Mouse (Mus musculus) colon, adult 2 months (tissue): ENCODE measurements around the gene Pias4. TPM values are rescaled to one million over a fixed set of nuclear protein-coding genes. Genes with fewer than 3 reads are reported as not detected.

Experiments used
- polyA plus RNA-seq: library from polyadenylated mRNA; depleted of rRNA; stranded (reverse); fragments of >200 nt; gene quantifications from 2 replicates; pipeline ENCODE4 v1.2.3, GENCODE M21; 2012; rRNA removed

Gene Pias4
- polyA plus RNA-seq: 55.8 and 61.5 TPM in 2 replicates

GRCm38 (mm10) chr10:81167200-81168086 lies at the start of gene Pias4:
Pias4 (minus strand) TSS chr10:81167923.

DNA sequence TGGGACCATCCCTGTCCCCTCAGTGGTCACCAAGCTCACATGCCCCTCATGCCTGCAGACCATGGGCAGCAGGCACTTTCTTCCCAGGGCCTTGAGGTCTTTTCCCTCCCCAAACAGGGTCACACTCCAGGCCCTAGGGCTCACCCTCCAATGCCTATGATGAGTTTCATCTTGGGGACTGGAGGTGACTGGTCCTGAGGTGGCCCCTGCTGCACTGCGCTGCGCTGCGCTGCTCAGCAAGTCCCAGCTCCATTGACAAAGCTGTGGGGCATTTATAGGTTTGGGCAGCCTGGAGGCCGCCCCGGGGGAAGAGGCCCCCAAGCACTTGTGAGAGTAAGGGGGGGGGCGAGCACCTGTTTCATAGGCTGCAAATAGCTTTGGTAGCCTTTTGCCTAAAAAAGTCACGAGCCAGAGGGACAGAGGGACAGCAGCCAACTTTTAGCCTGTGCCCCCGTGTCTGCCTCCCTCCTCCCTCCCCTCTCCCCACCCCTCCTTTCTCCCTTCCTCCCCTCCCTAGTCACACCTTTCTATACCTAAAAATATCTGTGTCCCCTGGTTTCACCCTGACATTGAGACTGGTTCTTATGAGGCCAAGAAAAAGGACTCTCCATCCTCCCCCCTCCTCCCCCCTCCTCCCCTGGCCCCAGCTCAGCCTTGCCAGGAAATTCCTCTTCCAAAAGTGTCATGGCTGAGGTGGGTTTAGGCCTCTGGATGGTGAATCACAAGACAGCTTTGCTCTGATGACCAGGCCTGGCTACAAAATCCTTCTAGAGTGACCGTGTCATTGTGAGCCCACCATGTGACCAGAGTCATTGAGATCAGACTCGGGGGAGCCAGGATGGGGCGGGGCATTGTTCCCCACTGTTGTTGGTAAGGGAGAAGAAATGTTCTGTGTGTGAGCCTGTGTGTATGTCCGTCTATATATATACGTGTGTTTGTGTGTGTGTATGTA lies 34.4 kb upstream of the Pias4 start, which contains the start of gene Nmrk2:
Nmrk2 (minus strand) TSS at position 245 of the 952 bp plus-strand sequence.

DNA sequence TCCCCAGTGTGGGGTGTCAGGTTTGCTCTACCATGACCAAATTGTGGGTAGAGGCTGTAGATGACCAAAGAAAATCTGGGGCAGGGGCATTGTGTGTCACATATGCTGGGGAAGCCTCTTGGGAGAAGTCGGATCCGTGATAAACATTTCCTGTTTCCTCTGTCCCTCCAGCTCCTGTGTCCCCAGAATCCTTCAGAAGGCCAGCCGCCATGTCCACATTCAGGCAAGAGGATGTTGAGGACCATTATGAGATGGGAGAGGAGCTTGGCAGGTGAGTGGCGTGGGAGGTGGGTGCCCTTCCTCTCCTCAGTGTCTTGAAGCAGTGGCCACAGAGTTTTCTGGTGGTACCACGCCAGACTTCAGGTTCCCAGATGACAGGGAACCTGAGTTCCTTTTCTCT lies 16.1 kb upstream of the Pias4 start, which contains the start of gene 4930442H23Rik:
4930442H23Rik (minus strand) TSS at position 45 of the 400 bp plus-strand sequence.

DNA sequence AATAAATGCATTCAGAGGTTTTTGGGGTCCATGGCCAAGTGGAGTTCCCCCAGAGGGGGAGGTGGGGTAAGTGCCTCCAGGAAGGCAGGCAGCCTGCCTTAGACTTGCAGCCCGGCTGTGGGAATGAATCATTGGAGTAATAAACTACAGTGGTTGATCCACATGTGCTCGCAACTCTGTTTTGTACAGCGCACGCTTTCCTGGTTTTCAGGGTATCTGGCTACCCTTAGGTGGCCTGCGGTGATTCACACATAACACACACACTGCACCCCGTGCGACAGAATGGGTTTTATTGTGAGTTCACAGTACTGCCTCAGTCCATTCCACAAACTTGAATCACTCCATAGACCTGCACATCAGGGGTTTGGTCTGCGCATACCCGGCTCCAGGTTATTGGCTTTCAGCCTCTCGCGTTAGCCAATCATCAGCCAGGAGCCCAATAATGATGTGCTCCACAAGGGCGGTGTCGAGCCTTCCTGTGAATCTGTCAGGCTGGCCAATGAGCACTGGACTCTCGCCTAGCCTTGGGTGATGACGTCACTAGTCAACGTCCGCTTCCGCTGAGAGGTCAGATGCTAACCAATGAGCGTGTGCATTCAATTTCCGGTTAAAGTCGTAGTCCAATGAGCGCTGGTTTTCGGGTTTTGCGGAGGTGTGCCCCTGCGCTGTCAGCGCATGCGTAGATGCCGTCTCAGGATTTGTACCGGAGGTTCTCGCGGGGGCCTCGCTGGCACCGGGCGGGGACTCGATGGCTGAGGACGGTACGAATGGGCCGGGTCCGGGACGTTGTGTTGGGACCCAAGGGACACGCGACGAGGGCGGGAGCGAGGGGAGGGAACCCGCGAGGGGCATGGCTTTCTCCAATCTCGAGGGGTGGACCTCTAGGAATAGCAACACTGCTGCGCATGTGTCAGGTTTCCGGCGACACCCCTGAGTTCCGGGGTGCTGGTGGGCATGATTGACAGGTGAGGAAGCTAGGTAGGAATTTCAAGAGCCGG lies 14.9 kb upstream of the Pias4 start, which contains the start of gene Dapk3:
Dapk3 (plus strand) TSS at position 670 of the 998 bp plus-strand sequence.

DNA sequence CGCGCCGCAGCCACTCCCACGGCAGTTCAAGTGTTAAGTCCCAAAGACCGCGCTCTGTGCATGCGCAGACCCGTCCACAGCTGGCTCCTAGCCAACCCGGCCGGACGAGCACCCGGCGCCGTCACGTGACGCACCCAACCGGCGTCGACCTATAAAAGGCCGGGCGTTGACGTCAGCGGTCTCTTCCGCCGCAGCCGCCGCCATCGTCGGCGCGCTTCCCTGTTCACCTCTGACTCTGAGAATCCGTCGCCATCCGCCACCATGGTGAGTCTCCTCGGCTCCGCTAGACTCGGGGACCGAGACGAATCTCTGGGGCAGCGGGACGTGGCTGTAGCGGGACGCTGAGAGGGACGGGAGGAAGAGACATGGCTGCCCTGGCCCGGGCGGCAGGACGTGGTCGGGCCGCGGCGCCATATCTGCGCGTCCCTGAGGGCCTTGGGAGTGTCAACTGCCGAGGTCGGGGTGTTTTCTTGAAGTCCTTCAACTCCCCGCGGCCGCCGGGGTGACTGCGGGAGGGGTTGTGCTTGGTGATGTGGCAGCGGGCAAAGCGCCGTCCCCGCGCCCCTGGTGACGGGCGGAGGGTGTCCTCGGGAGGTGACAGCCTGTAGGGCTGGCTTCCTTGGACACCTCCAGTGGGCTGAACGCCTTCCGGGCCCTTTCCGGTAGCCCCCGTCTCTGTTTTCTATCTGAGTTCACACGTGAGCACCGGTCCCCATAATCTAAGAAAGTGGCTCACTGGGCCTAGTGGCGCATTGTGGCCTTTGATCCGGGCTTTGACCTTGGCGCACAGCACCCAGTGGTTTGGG lies 8.9 kb upstream of the Pias4 start, which contains the start of gene Eef2:
Eef2 (plus strand) TSS at position 166 of the 806 bp plus-strand sequence.

DNA sequence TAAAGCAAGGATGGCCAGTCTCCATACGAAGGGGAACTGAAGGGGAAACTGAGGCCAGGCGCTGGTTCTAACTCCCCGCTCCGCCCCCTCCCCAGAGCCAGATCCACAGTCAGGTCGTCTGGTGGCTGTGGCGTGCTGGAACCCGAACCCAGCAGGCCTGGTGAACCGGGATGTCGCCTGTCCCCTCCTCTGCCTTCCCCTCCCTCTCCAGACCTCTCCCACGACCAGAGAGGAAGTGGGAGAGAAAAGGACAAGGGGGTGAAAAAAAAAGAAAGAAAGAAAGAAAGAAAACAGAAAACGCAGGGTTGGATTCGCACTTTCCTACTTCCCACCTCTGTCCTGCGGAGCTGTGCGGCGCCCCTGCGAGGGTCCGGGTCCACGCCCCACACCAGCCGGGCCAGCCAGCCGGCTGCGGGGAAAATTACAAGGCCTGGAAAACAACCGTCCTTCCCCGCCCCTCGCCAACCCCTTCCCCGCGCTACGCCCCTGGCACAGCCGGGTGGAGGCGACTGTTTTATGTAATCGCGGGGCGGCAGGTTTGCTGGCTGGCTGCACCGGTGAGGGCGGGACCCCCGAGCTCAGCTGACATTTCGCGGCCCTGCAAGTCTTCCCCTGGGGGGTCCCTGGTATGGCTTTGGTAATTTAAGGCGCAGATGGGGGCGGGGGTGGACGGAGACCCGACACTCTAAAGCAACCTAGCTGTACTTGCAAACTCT lies 32.6 kb downstream of the Pias4 start, which contains the start of gene Zbtb7a:
Zbtb7a (plus strand) TSS at position 255 of the 716 bp plus-strand sequence.

GRCm38 (mm10) chr10:81105565-81106112 lies 62.1 kb downstream of the Pias4 start, which contains the start of gene Map2k2:
Map2k2 (plus strand) TSS chr10:81105915.

Other genes starting within 250 kb of the Pias4 start
- gene Lmnb2, start 249.7 kb downstream of the Pias4 start, polyA plus RNA-seq: 42.0 and 44.6 TPM in 2 replicates
- 28.3 and 29.6 TPM in 2 replicates for gene Gadd45b, start 237.8 kb downstream of the Pias4 start, polyA plus RNA-seq
- gene Gng7, start 153.0 kb downstream of the Pias4 start, polyA plus RNA-seq: 1.2 and 1.7 TPM in 2 replicates
- gene Diras1, start 142.3 kb downstream of the Pias4 start, polyA plus RNA-seq: 0.54 and 0.86 TPM in 2 replicates
- 43.7 and 44.3 TPM in 2 replicates for gene Slc39a3, start 130.5 kb downstream of the Pias4 start, polyA plus RNA-seq
- 211 and 238 TPM in 2 replicates for gene Sgta, start 107.7 kb downstream of the Pias4 start, polyA plus RNA-seq
- gene Thop1, start 97.9 kb downstream of the Pias4 start, polyA plus RNA-seq: 58.4 and 62.8 TPM in 2 replicates
- 4.2 and 6.2 TPM in 2 replicates for gene Creb3l3, start 69.0 kb downstream of the Pias4 start, polyA plus RNA-seq
- gene Map2k2, start 62.0 kb downstream of the Pias4 start, polyA plus RNA-seq: 322 and 325 TPM in 2 replicates
- gene Zbtb7a, start 32.7 kb downstream of the Pias4 start, polyA plus RNA-seq: 243 and 284 TPM in 2 replicates
- gene Eef2, start 8.7 kb upstream of the Pias4 start, polyA plus RNA-seq: 2,007 and 2,039 TPM in 2 replicates
- 125 and 128 TPM in 2 replicates for gene Dapk3, start 15.1 kb upstream of the Pias4 start, polyA plus RNA-seq
- not detected in 2 replicates for gene 4930442H23Rik, start 15.9 kb upstream of the Pias4 start, polyA plus RNA-seq
- gene Nmrk2, start 34.1 kb upstream of the Pias4 start, polyA plus RNA-seq: not detected in 2 replicates
- 1.1 and 1.4 TPM in 2 replicates for gene Atcay, start 62.9 kb upstream of the Pias4 start, polyA plus RNA-seq
- 14.2 and 20.7 TPM in 2 replicates for gene Zfr2, start 65.2 kb upstream of the Pias4 start, polyA plus RNA-seq
- gene Matk, start 85.0 kb upstream of the Pias4 start, polyA plus RNA-seq: 9.0 and 10.3 TPM in 2 replicates
- gene Mrpl54, start 99.0 kb upstream of the Pias4 start, polyA plus RNA-seq: 157 and 224 TPM in 2 replicates
- 123 and 126 TPM in 2 replicates for gene Apba3, start 99.0 kb upstream of the Pias4 start, polyA plus RNA-seq
- 261 and 310 TPM in 2 replicates for gene Tjp3, start 123.7 kb upstream of the Pias4 start, polyA plus RNA-seq
- 65.4 and 73.0 TPM in 2 replicates for gene Pip5k1c, start 125.0 kb upstream of the Pias4 start, polyA plus RNA-seq
- gene Cactin, start 153.2 kb upstream of the Pias4 start, polyA plus RNA-seq: 33.3 and 36.3 TPM in 2 replicates
- 23.0 and 24.8 TPM in 2 replicates for gene Tbxa2r, start 160.8 kb upstream of the Pias4 start, polyA plus RNA-seq
- gene Gipc3, start 175.3 kb upstream of the Pias4 start, polyA plus RNA-seq: 3.0 and 3.5 TPM in 2 replicates
- gene Hmg20b, start 182.6 kb upstream of the Pias4 start, polyA plus RNA-seq: 209 and 214 TPM in 2 replicates
- gene Mfsd12, start 189.6 kb upstream of the Pias4 start, polyA plus RNA-seq: 33.7 and 37.4 TPM in 2 replicates
- gene 4930404N11Rik, start 197.9 kb upstream of the Pias4 start, polyA plus RNA-seq: 43.7 and 48.7 TPM in 2 replicates
- 130 and 133 TPM in 2 replicates for gene Fzr1, start 210.6 kb upstream of the Pias4 start, polyA plus RNA-seq
- 98.1 and 108 TPM in 2 replicates for gene Dohh, start 216.5 kb upstream of the Pias4 start, polyA plus RNA-seq
- 2.9 TPM in 2 replicates for gene Gm48551, start 216.5 kb upstream of the Pias4 start, polyA plus RNA-seq
- gene Gm48552, start 221.1 kb upstream of the Pias4 start, polyA plus RNA-seq: 4.4 and 5.7 TPM in 2 replicates
- 504 and 602 TPM in 2 replicates for gene Smim24, start 225.1 kb upstream of the Pias4 start, polyA plus RNA-seq